Mouse (Mus musculus) testis, adult 2 months (tissue): ENCODE data around the gene Lamb3.

ENCODE experiments used
- CTCF ChIP-seq: fragments of 200-500 bp; IDR thresholded peaks from 2 replicates; pipeline ENCODE4 v1.5.1; 2012; ENCODE audit warnings: low read depth, mild to moderate bottlenecking, inconsistent platforms, low read length, moderate library complexity; ENCODE audit not compliant: control insufficient read depth, insufficient read depth, insufficient replicate concordance
- POLR2A ChIP-seq: fragments of 200-500 bp; IDR thresholded peaks from 2 replicates; pipeline ENCODE4 v1.6.1; 2012; ENCODE audit warnings: low read depth, mild to moderate bottlenecking, inconsistent platforms, low read length, moderate library complexity; ENCODE audit not compliant: control insufficient read depth

- TF ChIP-seq CTCF (no peak), POLR2A (no peak)
Measured at GRCm38 (mm10) chr1:193342198-193342946, 134.9 kb downstream of the Lamb3 start.
